Mouse (Mus musculus) adrenal gland, adult 8-10 months (tissue): ENCODE results near the gene Adat3. TPM values are rescaled to one million over a fixed set of nuclear protein-coding genes. Genes with fewer than 3 reads are reported as not detected.
"Not testable (repeated sequence)": the region's sequence is repeated elsewhere in the genome, so short reads cannot be mapped to it uniquely, and the experiment has no call there.

Experiments used
- DNase-seq: peaks from one replicate; pipeline ENCODE4 v3.0.0; 2022
- total RNA-seq, 4 experiments: library from RNA; stranded (reverse); gene quantifications; 2 replicates each; pipeline ENCODE4 v1.2.4; 2022

Adat3 gene
- total RNA-seq, 4 experiments from 2014 or later = 1.8 to 4.7 (median 2.9) TPM

GRCm38 (mm10) chr10:80578911-80579310 is 23.8 kb upstream of the Adat3 start:
- DNase-seq = peak; percentile 67

- no peak for DNase-seq
Measured at GRCm38 (mm10) chr10:80583047-80583446, 19.6 kb upstream of the Adat3 start.

- no peak for DNase-seq
Measured at GRCm38 (mm10) chr10:80584045-80584488, 18.6 kb upstream of the Adat3 start.

GRCm38 (mm10) chr10:80584642-80585552 is 17.8 kb upstream of the Adat3 start:
- DNase-seq = no peak

- no peak for DNase-seq
Measured at GRCm38 (mm10) chr10:80585581-80585980, 17.1 kb upstream of the Adat3 start.

GRCm38 (mm10) chr10:80586407-80587304 is 16.0 kb upstream of the Adat3 start:
- DNase-seq = no peak

- no peak for DNase-seq
Measured at GRCm38 (mm10) chr10:80587305-80587657, 15.4 kb upstream of the Adat3 start.

- DNase-seq = no peak
Measured at GRCm38 (mm10) chr10:80589127-80589878, 13.4 kb upstream of the Adat3 start.

- DNase-seq = peak; percentile 94
Measured at GRCm38 (mm10) chr10:80589879-80590854, 12.5 kb upstream of the Adat3 start, which contains the start of gene Abhd17a. TSS of gene Abhd17a (minus strand) at chr10:80590341.

- DNase-seq = no peak
Measured at GRCm38 (mm10) chr10:80596318-80596717, 6.4 kb upstream of the Adat3 start.

GRCm38 (mm10) chr10:80603364-80603763 is 684 bp downstream of the Adat3 start:
- no peak for DNase-seq

GRCm38 (mm10) chr10:80604001-80604509 is 1.4 kb downstream of the Adat3 start:
- no peak for DNase-seq

GRCm38 (mm10) chr10:80604988-80605387 is 2.3 kb downstream of the Adat3 start:
- DNase-seq = no peak

- DNase-seq = not testable (repeated sequence)
Measured at GRCm38 (mm10) chr10:80605721-80606120, 3.0 kb downstream of the Adat3 start, which contains the start of gene Gm49322. TSS of gene Gm49322 (plus strand) at chr10:80606021.

- no peak for DNase-seq
Measured at GRCm38 (mm10) chr10:80606306-80606705, 3.6 kb downstream of the Adat3 start.

- no peak for DNase-seq
Measured at GRCm38 (mm10) chr10:80606737-80607350, 4.2 kb downstream of the Adat3 start.

GRCm38 (mm10) chr10:80608435-80608834 is 5.8 kb downstream of the Adat3 start:
- DNase-seq = no peak

GRCm38 (mm10) chr10:80609269-80609924 is 6.7 kb downstream of the Adat3 start:
- DNase-seq = no peak

- DNase-seq = no peak
Measured at GRCm38 (mm10) chr10:80610116-80610785, 7.6 kb downstream of the Adat3 start.
